Mouse (Mus musculus) Patski (cell line): ENCODE data around the gene Rarres2. TPM values are rescaled to one million over a fixed set of nuclear protein-coding genes. Genes with fewer than 3 reads are reported as not detected.
A peak's percentile ranks its signal among the peaks of the same experiment; 100 is the strongest.

ENCODE experiments used
- ATAC-seq: fragments of 100-300 bp; one replicate; pipeline ENCODE4 v1.8.0; 2021
- CTCF ChIA-PET: fragments of 350-600 bp; sonication (Branson Sonifier 250); formaldehyde crosslinking; loops from one replicate; lab custom pipeline; 2022; ENCODE audit warnings: inconsistent platforms; lab: Charles Lee
- POLR2A ChIA-PET: fragments of 350-600 bp; sonication (Branson Sonifier 250); formaldehyde crosslinking; loops from one replicate; lab custom pipeline; 2022; ENCODE audit warnings: antibody characterized with exemption, inconsistent platforms; lab: Charles Lee
- DNase-seq: peaks from one replicate; pipeline ENCODE4 v3.0.0-alpha.2; 2011; ENCODE audit warnings: low read depth, low spot score
- H3K27me3 ChIP-seq: fragments of 371-371 bp; one replicate; pipeline ENCODE4 v1.5.1; 2021
- CTCF ChIP-seq: fragments of 100-300 bp; IDR thresholded peaks from one replicate; pipeline ENCODE4 v1.5.1; 2021
- in situ Hi-C: fragments of 300-500 bp; cut with MboI; formaldehyde crosslinking; loops from 3 replicates; pipeline ENCODE4 v1.11.1; 2018; ENCODE audit warnings: low pct_unique_long_range_greater_than_20kb, mixed read lengths
- polyA plus RNA-seq: library from polyadenylated mRNA; unstranded; gene quantifications from one replicate; pipeline ENCODE4 v1.2.3, GENCODE M21; 2021

Rarres2 gene
- polyA plus RNA-seq: 0.22 TPM

DNA sequence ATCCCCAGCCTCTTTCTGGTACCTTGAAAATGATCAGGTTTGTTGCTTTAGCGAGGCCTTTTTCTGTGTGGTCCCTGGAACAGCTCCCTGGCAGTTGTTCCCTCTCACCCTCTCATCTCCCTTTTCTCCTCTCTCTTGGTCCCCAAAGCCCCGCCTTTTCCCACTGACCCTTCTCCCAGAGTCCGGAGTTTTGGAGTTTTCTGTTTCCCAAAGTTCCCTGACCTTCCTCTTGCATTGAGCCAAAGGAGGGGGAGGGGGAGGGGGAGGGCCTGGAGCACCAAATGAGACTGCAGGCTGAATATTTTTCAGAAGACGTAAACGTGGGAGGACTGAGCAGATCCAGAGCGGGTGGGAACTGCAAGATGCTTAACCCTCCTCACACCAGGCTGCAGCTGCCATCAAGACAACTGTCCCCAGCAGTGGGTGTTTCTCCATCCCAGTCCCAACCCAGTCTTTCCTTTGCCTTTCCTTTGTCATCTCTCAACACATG lies at the start of gene Rarres2:
Gene Rarres2, minus strand, starts transcription at position 218 of the 490 bp plus-strand sequence.
- CTCF ChIA-PET: no interaction called here

DNA sequence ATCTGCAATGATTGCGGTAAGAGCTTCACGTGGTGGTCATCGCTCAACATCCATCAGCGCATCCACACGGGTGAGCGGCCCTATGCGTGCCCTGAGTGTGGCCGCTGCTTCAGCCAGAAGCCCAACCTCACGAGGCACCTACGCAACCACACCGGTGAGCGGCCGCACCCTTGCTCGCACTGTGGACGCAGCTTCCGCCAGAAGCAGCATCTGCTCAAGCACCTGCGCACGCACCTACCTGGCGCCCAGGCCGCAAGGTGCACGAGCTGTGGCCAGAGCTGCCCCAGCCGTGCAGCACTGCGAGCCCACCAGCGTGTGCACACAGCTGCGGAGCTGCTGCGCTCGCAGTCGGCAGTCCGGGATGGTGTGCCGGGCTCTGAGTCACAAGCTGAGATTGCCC lies 47.4 kb upstream of the Rarres2 start:
- ChIA-PET CTCF (no interaction called here), POLR2A (interaction anchor here (1.1 kb wide), 1 partner anchor 17 kb away, joined by 3 read pairs; no protein-coding TSS in a partner anchor)
- no peaks in the 10 kb centered on the region for H3K27me3 ChIP-seq
- DNase-seq (no peak), ATAC-seq (no peak)
- no peak for TF ChIP-seq CTCF
- in situ Hi-C loops: no loop called here

More for the DNA sequence above, at the start of gene Rarres2:
- in situ Hi-C loops: loop anchor here (10.0 kb wide), 1 partner anchor 192 kb away; no protein-coding TSS in a partner anchor
- ATAC-seq: no peak
- POLR2A ChIA-PET: no interaction called here
- H3K27me3 ChIP-seq: no peaks in the 10 kb centered on the region
- TF ChIP-seq CTCF: no peak
- no peak for DNase-seq

DNA sequence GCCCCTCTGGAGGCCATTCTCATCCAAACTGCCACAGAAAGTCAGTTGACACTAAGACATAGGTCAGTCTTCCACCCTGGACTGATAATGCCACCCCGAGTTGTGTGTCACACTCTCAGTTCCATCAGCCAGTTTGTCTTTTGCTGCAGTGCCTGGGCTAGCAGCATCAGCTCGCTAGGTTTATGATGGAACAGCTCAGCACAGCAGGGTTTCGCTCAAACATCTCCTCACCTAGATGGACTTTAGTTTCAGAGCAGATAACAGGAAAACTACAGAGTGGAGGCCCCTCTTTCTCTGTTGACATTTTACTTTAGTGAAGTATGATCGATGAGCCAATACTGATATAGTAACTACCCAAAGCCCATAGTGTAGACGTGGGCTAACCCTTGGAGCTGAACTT lies 42.2 kb upstream of the Rarres2 start:
- ChIA-PET POLR2A (interaction anchor here (2.5 kb wide), 1 partner anchor 12 kb away, joined by 8 read pairs; the partner anchor contains the start of gene AI854703), CTCF (no interaction called here)
- H3K27me3 ChIP-seq: no peaks in the 10 kb centered on the region
- in situ Hi-C loops: no loop called here
- DNase-seq (no peak), ATAC-seq (no peak)
- no peak for TF ChIP-seq CTCF

DNA sequence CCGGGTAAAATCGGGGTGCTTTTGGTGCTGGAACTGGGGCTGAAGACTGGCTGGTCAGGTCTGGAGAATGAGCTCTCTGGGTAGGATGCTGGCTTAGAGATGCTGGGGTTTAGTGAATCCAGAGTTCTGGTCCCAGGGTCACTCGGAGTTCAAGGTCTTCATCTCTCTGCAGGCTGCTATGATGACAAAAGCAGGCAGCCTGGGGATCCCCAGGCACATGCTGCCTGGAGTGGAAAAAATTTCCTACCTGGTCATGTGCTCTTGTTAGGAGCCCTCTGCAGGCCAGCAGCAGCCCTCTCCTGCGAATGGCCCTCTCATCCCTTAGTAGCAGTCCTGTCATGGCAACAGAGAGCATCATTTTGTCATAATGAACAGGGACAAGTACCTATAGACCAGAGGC lies 40.9 kb upstream of the Rarres2 start:
- no peaks in the 10 kb centered on the region for H3K27me3 ChIP-seq
- ChIA-PET CTCF (no interaction called here), POLR2A (interaction anchor here (2.5 kb wide), 1 partner anchor 13 kb away, joined by 8 read pairs; the partner anchor contains the start of gene AI854703)
- TF ChIP-seq CTCF: no peak
- in situ Hi-C loops: no loop called here
- ATAC-seq (no peak), DNase-seq (no peak)

DNA sequence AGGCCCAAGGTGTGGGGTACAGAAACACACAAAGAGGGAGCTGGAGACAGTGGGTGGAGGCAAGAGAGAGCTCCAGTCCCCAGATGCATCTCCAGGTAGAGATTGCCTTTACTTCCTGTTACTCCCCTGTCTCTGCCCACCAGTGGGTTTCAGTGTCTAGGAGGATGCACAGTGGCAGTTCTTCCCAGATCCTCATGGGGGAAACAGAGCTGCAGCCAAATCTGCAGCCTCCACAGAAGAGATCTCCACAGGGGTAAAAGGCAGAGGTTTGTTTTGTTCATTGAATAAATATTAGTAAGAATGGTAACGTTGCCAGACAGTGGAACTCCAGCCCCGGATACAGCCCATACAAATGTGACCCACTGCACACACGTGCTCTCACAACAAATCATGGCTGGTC lies 38.1 kb upstream of the Rarres2 start:
- ChIA-PET POLR2A (interaction anchor here (0.6 to 2.4 kb wide), 2 partner anchors 8 to 17 kb away, joined by 3 to 15 read pairs; partner anchors contain the start of genes Gm44965, Repin1 and Zfp775), CTCF (interaction anchor here (1.4 kb wide), 1 partner anchor 37 kb away, joined by 3 read pairs; the partner anchor contains the start of gene Gimap8)
- no peak for TF ChIP-seq CTCF
- no peak for ATAC-seq
- no peak for DNase-seq
- in situ Hi-C loops: no loop called here
- no peaks in the 10 kb centered on the region for H3K27me3 ChIP-seq

DNA sequence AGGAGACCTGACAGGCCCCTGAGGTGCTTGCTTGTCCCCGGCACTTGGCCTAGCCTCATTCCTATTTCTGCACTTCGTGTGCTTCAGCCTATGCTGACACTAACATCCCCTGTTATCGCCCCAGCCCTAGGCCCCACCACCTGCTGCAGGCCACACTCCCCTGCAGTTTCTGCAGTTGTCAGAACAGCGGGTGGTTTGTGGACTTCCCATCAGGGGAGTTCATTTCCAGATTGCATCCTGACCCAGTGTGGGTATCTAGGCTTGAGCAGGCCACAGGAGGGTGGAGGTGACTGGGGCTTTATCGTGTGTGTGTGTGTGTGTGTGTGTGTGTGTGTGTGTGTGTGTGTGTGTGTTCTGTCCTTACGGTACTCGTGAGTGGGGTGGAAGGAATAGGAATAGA lies 36.9 kb upstream of the Rarres2 start:
- no peaks in the 10 kb centered on the region for H3K27me3 ChIP-seq
- DNase-seq (no peak), ATAC-seq (no peak)
- in situ Hi-C loops: no loop called here
- no peak for TF ChIP-seq CTCF
- ChIA-PET CTCF (interaction anchor here (1.0 kb wide), 1 partner anchor 37 kb away, joined by 3 read pairs; the partner anchor contains the start of gene Gimap8), POLR2A (no interaction called here)

DNA sequence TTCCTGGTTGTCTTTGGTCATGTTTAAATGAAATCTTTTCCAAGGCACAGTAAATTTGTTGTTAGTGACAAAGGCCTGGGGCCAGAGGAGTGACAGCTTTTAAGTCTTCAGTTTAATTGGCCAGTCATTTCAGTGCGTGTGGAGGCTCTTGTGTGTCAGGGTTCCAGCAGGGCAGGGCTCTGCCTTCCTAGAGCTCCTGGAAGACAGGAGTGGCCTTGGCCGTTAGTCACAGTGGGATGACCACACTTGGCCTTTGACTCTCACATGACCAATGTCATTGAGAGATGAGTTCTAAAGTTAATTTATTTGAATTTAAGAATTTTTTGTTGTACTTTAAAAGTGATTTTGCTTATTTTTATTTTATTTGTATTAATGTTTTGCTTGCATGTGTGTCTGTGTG lies 35.5 kb upstream of the Rarres2 start:
- ChIA-PET POLR2A (interaction anchor here (0.6 kb wide), 1 partner anchor 8 kb away, joined by 4 read pairs; no protein-coding TSS in a partner anchor), CTCF (no interaction called here)
- no peak for TF ChIP-seq CTCF
- DNase-seq (no peak), ATAC-seq (no peak)
- in situ Hi-C loops: no loop called here
- no peaks in the 10 kb centered on the region for H3K27me3 ChIP-seq

DNA sequence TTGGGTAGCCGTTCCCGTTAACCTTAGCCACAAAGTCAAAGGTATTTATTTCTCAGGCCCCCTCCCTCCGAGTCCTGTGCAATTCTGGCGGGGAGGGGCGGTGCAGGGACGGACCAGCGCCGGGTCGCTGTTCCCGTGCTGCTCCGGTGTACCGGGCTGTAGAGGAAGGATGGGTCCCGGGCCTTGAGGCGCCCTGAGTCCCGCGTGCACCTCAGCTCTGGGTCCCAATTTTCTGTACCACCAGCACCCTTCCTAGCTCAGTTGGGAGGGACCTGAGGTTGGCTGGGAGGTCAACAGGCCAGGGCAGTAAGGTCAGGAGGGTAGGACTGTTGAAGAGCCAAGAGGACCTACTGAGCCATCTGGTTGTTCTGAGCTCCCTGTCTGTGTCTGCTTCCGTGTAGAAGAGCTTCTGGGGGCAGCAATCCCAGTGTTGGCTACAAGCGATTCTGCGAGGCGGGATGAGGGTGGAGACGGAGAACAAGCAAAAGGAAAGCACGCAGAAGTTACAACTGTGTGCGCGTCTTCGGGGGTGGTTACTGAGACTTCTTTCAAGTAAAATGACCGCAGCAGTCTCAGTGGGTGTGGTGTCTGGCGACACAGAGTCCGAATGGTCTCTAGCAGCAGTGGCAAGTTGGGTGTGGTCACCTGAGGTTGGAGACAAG lies 29.6 kb upstream of the Rarres2 start:
- no peaks in the 10 kb centered on the region for H3K27me3 ChIP-seq
- in situ Hi-C loops: no loop called here
- POLR2A ChIA-PET: interaction anchor here (0.7 to 3.2 kb wide), 5 partner anchors 9 to 209 kb away, joined by 3 to 15 read pairs (median 4); partner anchors contain the start of gene AI854703
- TF ChIP-seq CTCF: no peak
- ATAC-seq (peak; percentile 37), DNase-seq (no peak)
- CTCF ChIA-PET: interaction anchor here (0.9 to 1.6 kb wide), 7 partner anchors 9 to 169 kb away, joined by 3 to 4 read pairs (median 3); partner anchors contain the start of genes Gimap8, Gm44965 and Repin1

DNA sequence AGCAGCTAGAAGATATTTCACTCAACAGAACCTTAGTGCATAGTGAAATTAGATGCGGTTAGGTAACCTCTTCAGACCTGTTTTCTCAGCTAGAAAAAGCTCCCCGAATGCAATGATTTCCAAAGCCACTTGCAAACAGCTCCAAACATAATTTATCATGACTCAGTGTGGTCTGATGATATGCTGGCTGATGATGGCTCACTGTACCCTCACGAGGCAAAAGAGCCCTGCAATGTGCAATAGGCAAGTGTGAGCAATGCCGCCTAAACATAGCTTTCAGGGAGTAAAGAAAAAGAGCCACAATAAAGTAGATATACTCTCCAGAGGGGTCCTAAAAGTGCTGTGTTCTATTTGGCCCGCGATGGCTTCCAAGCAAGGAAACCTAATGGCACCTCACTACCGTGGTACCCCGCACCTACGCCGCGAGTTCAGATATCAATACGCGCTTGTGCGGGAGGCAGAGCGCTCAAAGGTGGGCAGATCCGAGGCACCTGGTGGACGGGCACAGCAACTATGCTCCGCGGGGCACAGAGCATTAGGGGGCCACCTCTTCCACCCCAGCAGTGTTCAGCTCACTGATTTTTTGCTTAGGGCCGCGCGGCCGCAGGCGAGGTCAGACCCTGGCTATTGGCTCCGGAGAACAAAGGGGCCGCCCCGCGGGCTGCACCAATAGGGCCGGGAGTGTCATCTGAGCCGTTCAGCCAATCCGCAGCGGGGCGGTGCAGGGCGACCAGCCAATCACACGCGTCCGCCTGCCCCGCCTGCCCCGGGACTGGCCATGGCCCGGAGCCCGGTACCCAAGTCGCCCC lies 28.9 kb upstream of the Rarres2 start, which contains the start of gene Zfp775:
Gene Zfp775, plus strand, starts transcription at position 793 of the 809 bp plus-strand sequence.
- no peak for DNase-seq
- POLR2A ChIA-PET: interaction anchor here (0.5 to 3.2 kb wide), 8 partner anchors 10 to 660 kb away, joined by 3 to 15 read pairs (median 4); partner anchors contain the start of gene AI854703
- no peaks in the 10 kb centered on the region for H3K27me3 ChIP-seq
- peak; percentile 96 for ATAC-seq
- no peak for TF ChIP-seq CTCF
- CTCF ChIA-PET: interaction anchor here (0.9 to 1.6 kb wide), 6 partner anchors 8 to 170 kb away, joined by 3 to 6 read pairs (median 3); partner anchors contain the start of genes Gimap8, Gm44965 and Repin1
- in situ Hi-C loops: no loop called here

DNA sequence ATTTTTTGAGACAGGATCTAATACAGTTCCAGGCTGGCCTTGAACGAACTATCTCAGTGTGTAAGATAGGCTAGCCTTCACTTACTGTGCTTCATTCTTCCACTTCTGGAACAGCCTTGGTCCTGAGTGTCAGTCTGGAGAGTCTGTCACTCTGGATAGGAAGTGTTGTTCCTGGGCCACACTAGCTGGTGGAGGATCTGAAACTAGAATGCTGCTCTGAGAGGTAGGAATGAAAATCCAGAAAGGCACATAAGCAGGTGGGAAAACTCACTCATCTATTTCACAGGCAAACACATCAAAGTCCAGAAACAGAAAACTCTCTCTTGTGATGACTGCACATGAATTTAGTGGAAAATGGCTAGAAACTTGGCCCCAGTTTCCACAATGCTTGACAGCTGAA lies 28.0 kb upstream of the Rarres2 start:
- POLR2A ChIA-PET: interaction anchor here (0.5 to 3.2 kb wide), 4 partner anchors 27 to 157 kb away, joined by 3 to 13 read pairs (median 4); partner anchors contain the start of gene AI854703
- ATAC-seq: no peak
- CTCF ChIA-PET: interaction anchor here (1.0 to 1.6 kb wide), 3 partner anchors 18 to 171 kb away, joined by 3 to 6 read pairs (median 3); partner anchors contain the start of gene Gimap8
- H3K27me3 ChIP-seq: no peaks in the 10 kb centered on the region
- in situ Hi-C loops: no loop called here
- no peak for TF ChIP-seq CTCF
- no peak for DNase-seq
